Mouse (Mus musculus): ENCODE data around the gene Tenm3. TPM values are rescaled to one million over a fixed set of nuclear protein-coding genes. Genes with fewer than 3 reads are reported as not detected.

Tenm3 gene
- polyA plus RNA-seq, 1 experiment: 18.2 TPM

GRCm38 (mm10) chr8:48240917-48241531 lies 602.7 kb downstream of the Tenm3 start:
- Histone ChIP-seq H3K27me3 (ENCODE audit: control insufficient read depth, insufficient read depth, insufficient read length) (no peaks in the 10 kb centered on the region), H3K36me3 (ENCODE audit: control insufficient read depth, insufficient read depth) (no peaks in the 10 kb centered on the region), H3K79me2 (ENCODE audit: control insufficient read depth, insufficient read depth) (no peaks in the 10 kb centered on the region), H3ac (ENCODE audit: control insufficient read depth, insufficient read length, low read depth) (no peak overlapping the region), H3K4me3 (ENCODE audit: insufficient read depth, poor library complexity, severe bottlenecking) (no peak overlapping the region), H3K79me3 (ENCODE audit: low read depth) (no peaks in the 10 kb centered on the region)
- TF ChIP-seq CEBPB (IDR thresholded peaks at IDR 0.05; ENCODE audit: low read depth) (no peak), CTCF (IDR thresholded peaks at IDR 0.05; ENCODE audit: control insufficient read depth, insufficient read depth, insufficient read length) (no peak), USF1 (IDR thresholded peaks at IDR 0.05; ENCODE audit: low read depth) (no peak), MAX (IDR thresholded peaks at IDR 0.05) (no peak), MYOG (IDR thresholded peaks at IDR 0.05; ENCODE audit: control insufficient read depth, extremely low read depth, insufficient read length) (no peak), FOSL1 (IDR thresholded peaks at IDR 0.05; ENCODE audit: insufficient read depth, low read length, poor library complexity, severe bottlenecking) (no peak), MYOD1 (IDR thresholded peaks at IDR 0.05; ENCODE audit: control insufficient read depth, insufficient read length, low read depth) (no peak)

- no peaks in the 10 kb centered on the region for H3K36me3 ChIP-seq (ENCODE audit: control insufficient read depth, insufficient read depth)
- no peaks in the 10 kb centered on the region for H3K79me3 ChIP-seq (ENCODE audit: low read depth)
Observed at GRCm38 (mm10) chr8:48236968-48237367, 606.8 kb downstream of the Tenm3 start.

DNA sequence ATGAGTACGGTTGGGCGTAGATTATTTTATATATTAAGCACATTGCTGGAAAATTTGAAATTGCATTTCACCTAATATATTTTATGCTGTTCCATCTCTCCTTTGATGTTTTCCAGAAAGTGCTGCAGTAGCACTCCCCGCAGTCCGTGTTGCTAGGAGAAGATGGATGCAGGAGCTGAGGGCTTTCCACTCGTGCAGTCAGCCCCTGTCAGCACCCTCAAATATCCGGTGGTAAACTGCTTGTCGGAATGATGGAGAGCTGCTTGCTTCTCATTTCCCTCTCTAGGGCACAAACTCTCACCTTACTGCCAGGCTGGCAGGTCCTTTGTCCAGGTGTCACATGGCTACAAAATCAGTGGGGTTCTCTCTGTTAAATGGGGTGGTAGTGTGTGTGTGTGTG lies 610.8 kb downstream of the Tenm3 start:
- H3K79me2 ChIP-seq (ENCODE audit: control insufficient read depth, insufficient read depth): no peaks in the 10 kb centered on the region
- H3K36me3 ChIP-seq (ENCODE audit: control insufficient read depth, insufficient read depth): no peaks in the 10 kb centered on the region
- H3K27me3 ChIP-seq (ENCODE audit: control insufficient read depth, insufficient read depth, insufficient read length): no peaks in the 10 kb centered on the region
- TF ChIP-seq MYOG (IDR thresholded peaks at IDR 0.05; ENCODE audit: control insufficient read depth, extremely low read depth, insufficient read length) (no peak), MAX (IDR thresholded peaks at IDR 0.05) (no peak), USF1 (IDR thresholded peaks at IDR 0.05; ENCODE audit: low read depth) (no peak), FOSL1 (IDR thresholded peaks at IDR 0.05; ENCODE audit: insufficient read depth, low read length, poor library complexity, severe bottlenecking) (no peak), CEBPB (IDR thresholded peaks at IDR 0.05; ENCODE audit: low read depth) (no peak), MYOD1 (IDR thresholded peaks at IDR 0.05; ENCODE audit: control insufficient read depth, insufficient read length, low read depth) (no peak), CTCF (IDR thresholded peaks at IDR 0.05; ENCODE audit: control insufficient read depth, insufficient read depth, insufficient read length) (no peak)
- no peaks in the 10 kb centered on the region for H3K79me3 ChIP-seq (ENCODE audit: low read depth)
- no peak overlapping the region for H3ac ChIP-seq (ENCODE audit: control insufficient read depth, insufficient read length, low read depth)
- H3K4me3 ChIP-seq (ENCODE audit: insufficient read depth, poor library complexity, severe bottlenecking): no peak overlapping the region

More at GRCm38 (mm10) chr8:48236968-48237367, 606.8 kb downstream of the Tenm3 start:
- Histone ChIP-seq H3K79me2 (ENCODE audit: control insufficient read depth, insufficient read depth) (no peaks in the 10 kb centered on the region), H3K27me3 (ENCODE audit: control insufficient read depth, insufficient read depth, insufficient read length) (no peaks in the 10 kb centered on the region), H3ac (ENCODE audit: control insufficient read depth, insufficient read length, low read depth) (no peak overlapping the region), H3K4me3 (ENCODE audit: insufficient read depth, poor library complexity, severe bottlenecking) (no peak overlapping the region)
- no peak for TF ChIP-seq CTCF (IDR thresholded peaks at IDR 0.05; ENCODE audit: control insufficient read depth, insufficient read depth, insufficient read length)
- no peak for TF ChIP-seq CEBPB (IDR thresholded peaks at IDR 0.05; ENCODE audit: low read depth)
- TF ChIP-seq MYOD1 (IDR thresholded peaks at IDR 0.05; ENCODE audit: control insufficient read depth, insufficient read length, low read depth): no peak
- no peak for TF ChIP-seq FOSL1 (IDR thresholded peaks at IDR 0.05; ENCODE audit: insufficient read depth, low read length, poor library complexity, severe bottlenecking)
- TF ChIP-seq MAX (IDR thresholded peaks at IDR 0.05): no peak

DNA sequence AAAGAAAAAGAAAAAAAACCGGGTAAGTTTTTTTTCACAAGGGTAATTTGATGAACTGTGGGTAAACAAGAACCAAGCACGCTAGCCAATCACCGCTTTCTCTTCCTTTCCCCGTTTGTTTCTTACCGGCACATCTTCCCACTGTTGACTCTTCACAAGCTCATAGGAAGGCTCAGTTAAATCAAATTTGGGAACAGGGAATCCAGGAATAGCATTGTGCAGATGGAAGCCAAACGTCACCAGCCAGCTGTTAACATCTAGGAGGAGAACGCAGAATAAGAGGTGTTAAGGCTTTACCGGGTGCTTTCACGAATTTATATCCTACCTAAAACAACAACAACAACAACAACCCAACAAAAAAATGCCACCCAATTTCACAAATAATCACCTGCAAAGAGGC lies 611.9 kb downstream of the Tenm3 start:
- no peak for TF ChIP-seq MAX (IDR thresholded peaks at IDR 0.05)
- no peak for TF ChIP-seq FOSL1 (IDR thresholded peaks at IDR 0.05; ENCODE audit: insufficient read depth, low read length, poor library complexity, severe bottlenecking)
- no peak for TF ChIP-seq CEBPB (IDR thresholded peaks at IDR 0.05; ENCODE audit: low read depth)
- no peak for TF ChIP-seq MYOG (IDR thresholded peaks at IDR 0.05; ENCODE audit: control insufficient read depth, extremely low read depth, insufficient read length)
- TF ChIP-seq USF1 (IDR thresholded peaks at IDR 0.05; ENCODE audit: low read depth): no peak
- no peak for TF ChIP-seq MYOD1 (IDR thresholded peaks at IDR 0.05; ENCODE audit: control insufficient read depth, insufficient read length, low read depth)
- TF ChIP-seq CTCF (IDR thresholded peaks at IDR 0.05; ENCODE audit: control insufficient read depth, insufficient read depth, insufficient read length): no peak
- H3K27me3 ChIP-seq (ENCODE audit: control insufficient read depth, insufficient read depth, insufficient read length): no peaks in the 10 kb centered on the region
- no peak overlapping the region for H3K4me3 ChIP-seq (ENCODE audit: insufficient read depth, poor library complexity, severe bottlenecking)
- no peak overlapping the region for H3ac ChIP-seq (ENCODE audit: control insufficient read depth, insufficient read length, low read depth)
- no peaks in the 10 kb centered on the region for H3K79me3 ChIP-seq (ENCODE audit: low read depth)
- no peaks in the 10 kb centered on the region for H3K36me3 ChIP-seq (ENCODE audit: control insufficient read depth, insufficient read depth)
- no peaks in the 10 kb centered on the region for H3K79me2 ChIP-seq (ENCODE audit: control insufficient read depth, insufficient read depth)

- no peaks in the 10 kb centered on the region for H3K27me3 ChIP-seq (ENCODE audit: control insufficient read depth, insufficient read depth, insufficient read length)
- no peaks in the 10 kb centered on the region for H3K79me3 ChIP-seq (ENCODE audit: low read depth)
- H3K36me3 ChIP-seq (ENCODE audit: control insufficient read depth, insufficient read depth): no peaks in the 10 kb centered on the region
- no peak overlapping the region for H3K4me3 ChIP-seq (ENCODE audit: insufficient read depth, poor library complexity, severe bottlenecking)
- TF ChIP-seq FOSL1 (IDR thresholded peaks at IDR 0.05; ENCODE audit: insufficient read depth, low read length, poor library complexity, severe bottlenecking): no peak
- TF ChIP-seq MYOD1 (IDR thresholded peaks at IDR 0.05; ENCODE audit: control insufficient read depth, insufficient read length, low read depth): no peak
- TF ChIP-seq CEBPB (IDR thresholded peaks at IDR 0.05; ENCODE audit: low read depth): no peak
- TF ChIP-seq MYOG (IDR thresholded peaks at IDR 0.05; ENCODE audit: control insufficient read depth, extremely low read depth, insufficient read length): no peak
- TF ChIP-seq CTCF (IDR thresholded peaks at IDR 0.05; ENCODE audit: control insufficient read depth, insufficient read depth, insufficient read length): no peak
- no peak for TF ChIP-seq USF1 (IDR thresholded peaks at IDR 0.05; ENCODE audit: low read depth)
- no peak for TF ChIP-seq MAX (IDR thresholded peaks at IDR 0.05)
- no peaks in the 10 kb centered on the region for H3K79me2 ChIP-seq (ENCODE audit: control insufficient read depth, insufficient read depth)
- no peak overlapping the region for H3ac ChIP-seq (ENCODE audit: control insufficient read depth, insufficient read length, low read depth)
Observed at GRCm38 (mm10) chr8:48231389-48231788, 612.4 kb downstream of the Tenm3 start.
